Mouse (Mus musculus) MEL (cell line): ENCODE results near the gene Gm28729.

ENCODE experiments used
- CHD1 ChIP-seq: IDR thresholded peaks from 2 replicates; pipeline ENCODE4 v1.6.1; 2012; ENCODE audit warnings: low read depth, mild to moderate bottlenecking, inconsistent platforms, low read length, improper control_type of control experiment
- CTCF ChIP-seq, 3 experiments: IDR thresholded peaks in 2 of 3; conservative IDR thresholded peaks in 1 of 3; 2 replicates each; pipeline ENCODE4 v1.5.1; 2011 to 2012; ENCODE audit warnings: low read length in 3 of 3, low read depth in 2 of 3, mild to moderate bottlenecking in 2 of 3, improper control_type of control experiment in 1 of 3, inconsistent platforms in 1 of 3, mixed read lengths in 1 of 3, moderate library complexity in 1 of 3; ENCODE audit not compliant: control insufficient read depth in 1 of 3, insufficient read depth in 1 of 3, poor library complexity in 1 of 3, severe bottlenecking in 1 of 3
- ELF1 ChIP-seq: IDR thresholded peaks from 2 replicates; pipeline ENCODE4 v1.6.1; 2014; ENCODE audit warnings: low read depth, mild to moderate bottlenecking, inconsistent platforms, low read length, improper control_type of control experiment, moderate library complexity
- GABPA ChIP-seq: IDR thresholded peaks from 2 replicates; pipeline ENCODE4 v1.6.1; 2012; ENCODE audit warnings: low read depth, mild to moderate bottlenecking, inconsistent platforms, low read length, improper control_type of control experiment, moderate library complexity
- MYC ChIP-seq: IDR thresholded peaks from 2 replicates; pipeline ENCODE4 v1.6.1; 2011; ENCODE audit warnings: low read depth, mild to moderate bottlenecking, low read length, improper control_type of control experiment, moderate library complexity
- POLR2A ChIP-seq, 2 experiments: IDR thresholded peaks; 2 replicates each; pipeline ENCODE4 v1.6.1; 2011 to 2012; ENCODE audit warnings: low read length in 2 of 2, mild to moderate bottlenecking in 2 of 2, control low read depth in 1 of 2, improper control_type of control experiment in 1 of 2, low read depth in 1 of 2, moderate library complexity in 1 of 2; ENCODE audit not compliant: control insufficient read depth in 1 of 2, insufficient read depth in 1 of 2, poor library complexity in 1 of 2
- POLR2AphosphoS5 ChIP-seq: IDR thresholded peaks from 2 replicates; pipeline ENCODE4 v1.6.1; 2012; ENCODE audit warnings: low read depth, borderline replicate concordance, mild to moderate bottlenecking, inconsistent platforms, low read length, moderate library complexity, mixed read lengths
- TCF12 ChIP-seq: IDR thresholded peaks from 2 replicates; pipeline ENCODE4 v1.6.1; 2014; ENCODE audit warnings: low read depth, mild to moderate bottlenecking, inconsistent platforms, low read length, improper control_type of control experiment, moderate library complexity

- TF ChIP-seq CHD1: no peak
- no peak for TF ChIP-seq POLR2A (IDR thresholded peaks at IDR 0.05; ENCODE audit: control insufficient read depth in 1 of 2, insufficient read depth in 1 of 2, low read depth in 1 of 2, low read length in 2 of 2, poor library complexity in 1 of 2)
- no peak for TF ChIP-seq CTCF (IDR thresholded peaks at IDR 0.05 in 2 of 3, conservative IDR thresholded peaks at IDR 0.05 in 1 of 3; ENCODE audit: control insufficient read depth in 1 of 3, insufficient read depth in 1 of 3, low read depth in 2 of 3, low read length in 3 of 3, poor library complexity in 1 of 3, severe bottlenecking in 1 of 3)
- TF ChIP-seq GABPA: no peak
- no peak for TF ChIP-seq ELF1
- no peak for TF ChIP-seq POLR2AphosphoS5
- no peak for TF ChIP-seq MYC
- TF ChIP-seq TCF12: no peak
Observed at GRCm38 (mm10) chr9:96532531-96532930, 7.5 kb upstream of the Gm28729 start.
